Mouse (Mus musculus): ENCODE data around the gene Car3. TPM values are rescaled to one million over a fixed set of nuclear protein-coding genes. Genes with fewer than 3 reads are reported as not detected.

Gene Car3
- polyA plus RNA-seq, 1 experiment: 7,454 TPM

DNA sequence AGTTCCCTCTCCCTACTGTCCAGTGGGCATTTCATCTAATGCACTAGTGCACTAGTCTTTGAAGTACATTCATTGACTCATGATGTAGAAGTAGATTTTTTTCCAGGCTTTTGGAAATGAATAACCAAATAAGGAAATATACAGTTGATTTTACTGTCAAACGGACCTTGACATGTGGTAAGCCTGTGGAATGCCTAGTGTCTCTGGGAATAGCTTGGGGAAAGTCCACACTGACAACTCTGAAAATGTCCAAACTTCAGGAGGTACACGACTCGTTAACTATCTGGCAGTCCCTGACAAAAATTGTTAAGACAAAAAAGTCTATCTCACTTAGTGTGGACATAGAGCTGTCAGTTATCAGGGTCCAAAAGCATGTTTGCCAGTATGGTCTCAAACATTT, 40.9 kb downstream of the Car3 start:
- no peak for DNase-seq (ENCODE audit: low read depth)

DNA sequence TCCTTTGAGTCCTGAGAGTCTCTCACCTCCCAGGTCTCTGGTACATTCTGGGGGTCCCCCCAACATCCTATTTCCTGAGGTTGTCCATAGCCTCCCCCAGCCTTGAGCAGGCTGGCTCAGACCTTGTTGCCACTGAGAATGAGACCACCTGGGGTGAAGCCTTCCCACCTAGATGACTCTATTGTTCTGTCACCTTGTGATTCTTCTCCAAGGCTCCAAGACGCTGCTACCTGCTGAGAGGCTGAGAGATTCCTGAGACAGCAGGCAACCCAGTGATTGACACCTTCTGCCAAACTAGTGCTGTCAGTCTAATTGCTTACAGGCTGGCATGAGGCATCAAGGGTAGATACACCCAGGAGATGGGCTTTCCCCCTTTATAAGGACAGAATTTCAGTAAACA, 44.0 kb downstream of the Car3 start:
- no peak for DNase-seq (ENCODE audit: low read depth)

DNA sequence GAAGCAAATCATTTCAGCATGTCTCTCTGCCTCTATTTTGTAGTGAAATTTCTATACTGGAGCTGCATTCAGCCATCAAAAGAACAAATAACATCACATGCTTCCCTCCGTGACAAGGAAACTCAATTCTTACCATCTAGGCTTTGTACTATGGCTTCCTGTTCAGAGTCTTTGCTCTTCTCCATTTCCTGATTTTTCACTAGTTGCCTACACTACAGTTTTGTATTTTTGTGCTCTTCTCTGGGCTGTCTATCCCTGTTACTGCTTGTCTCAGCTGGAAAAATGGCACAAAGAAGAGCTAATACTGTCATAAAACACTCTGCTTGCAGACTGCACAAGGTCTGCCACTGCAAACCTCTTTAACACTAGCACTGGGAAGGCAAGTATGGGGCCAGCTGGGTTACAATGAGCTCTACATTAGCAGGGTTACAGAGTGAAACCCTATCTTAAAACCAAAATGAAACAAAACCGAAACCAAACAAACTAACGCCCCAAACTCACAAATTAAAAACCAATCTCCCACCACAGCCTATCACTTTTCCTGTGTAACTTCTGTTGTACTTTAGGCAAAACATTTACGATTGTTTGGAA, 48.8 kb downstream of the Car3 start:
- DNase-seq (ENCODE audit: low read depth): no peak

DNA sequence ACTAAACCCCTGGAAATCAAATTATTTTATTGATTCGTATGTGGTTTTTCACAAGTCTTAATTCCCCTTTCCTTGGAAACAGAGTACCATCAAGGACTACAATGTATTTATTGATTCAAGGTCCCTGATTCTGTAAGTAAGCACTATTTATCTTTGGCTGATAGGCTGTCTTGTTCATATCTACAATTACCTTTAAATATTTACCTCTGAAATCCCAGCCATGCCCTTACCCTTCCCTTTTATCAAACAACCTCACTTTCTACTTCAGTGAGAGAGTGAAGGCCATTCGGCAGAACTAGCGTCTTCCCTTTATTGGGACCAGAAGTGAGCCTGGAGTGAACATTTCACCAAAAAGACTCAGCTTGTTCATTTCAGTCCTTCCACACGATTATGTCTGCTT, 50.5 kb downstream of the Car3 start:
- DNase-seq (ENCODE audit: low read depth): no peak

DNA sequence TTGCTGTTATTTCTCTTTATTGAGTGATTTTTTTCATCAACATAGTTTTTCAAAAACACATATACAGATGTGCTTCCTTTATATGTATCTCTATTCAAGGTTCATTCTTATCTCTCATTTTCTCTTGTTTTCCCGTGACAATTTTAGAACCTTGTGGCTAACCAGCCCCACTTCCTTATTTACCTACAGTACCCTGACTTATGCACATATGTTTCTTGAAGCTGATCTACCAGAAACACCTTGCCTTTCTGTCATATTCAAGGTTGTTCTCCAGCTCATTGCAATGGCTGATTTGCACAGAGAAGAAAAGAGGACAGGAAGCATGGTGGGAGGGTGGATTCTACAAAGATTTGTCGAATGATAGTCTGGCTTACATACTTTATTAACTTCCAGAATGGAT, 52.0 kb downstream of the Car3 start:
- DNase-seq (ENCODE audit: low read depth): no peak

DNA sequence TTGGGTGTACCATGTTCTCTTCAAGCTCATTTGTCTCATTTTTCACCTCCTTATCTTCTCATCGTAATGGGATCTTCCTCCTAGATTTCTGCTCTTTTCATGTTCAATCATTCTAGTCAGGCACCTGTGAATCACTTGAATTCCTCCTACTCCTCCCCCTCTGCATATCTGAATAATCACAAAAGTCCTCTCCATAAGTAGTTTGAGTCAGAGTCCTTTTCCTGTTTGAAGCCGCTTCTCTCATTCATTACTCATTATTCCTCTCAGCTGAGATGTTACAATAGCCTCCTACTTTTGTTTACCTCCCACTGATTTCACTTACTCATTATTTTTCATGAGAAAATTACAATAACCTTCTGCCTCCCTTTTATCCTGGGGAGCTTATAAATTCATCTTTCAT, 53.9 kb downstream of the Car3 start:
- no peak for DNase-seq (ENCODE audit: low read depth)

Other genes with a start within 250 kb of the Car3 start
- 4.0 and 5.9 TPM in 2 replicates for gene Car13, start 221.8 kb upstream of the Car3 start, polyA plus RNA-seq (2012; rRNA removed)
- gene Car1, start 55.1 kb upstream of the Car3 start, polyA plus RNA-seq (2012; rRNA removed): 1.7 and 2.9 TPM in 2 replicates
- 106 TPM in 2 replicates for gene Car2, start 22.8 kb downstream of the Car3 start, polyA plus RNA-seq (2012; rRNA removed)